Mouse (Mus musculus) lung, postnatal 25 days (tissue): ENCODE measurements around the gene Adam17.

Experiments
- DNase-seq: peaks from one replicate; pipeline ENCODE4 v3.0.0; 2022; ENCODE audit warnings: low spot score

Adam17 gene

GRCm38 (mm10) chr12:21353681-21354080, 19.8 kb downstream of the Adam17 start:
- peak; percentile 35 for DNase-seq

- no peak for DNase-seq
Measured at GRCm38 (mm10) chr12:21350113-21350876, 23.1 kb downstream of the Adam17 start.

GRCm38 (mm10) chr12:21346972-21347371, 26.5 kb downstream of the Adam17 start:
- no peak for DNase-seq

GRCm38 (mm10) chr12:21340674-21341073, 32.8 kb downstream of the Adam17 start:
- DNase-seq, result no peak

- no peak for DNase-seq
Measured at GRCm38 (mm10) chr12:21337171-21337570, 36.3 kb downstream of the Adam17 start.

GRCm38 (mm10) chr12:21335869-21336268, 37.6 kb downstream of the Adam17 start:
- DNase-seq, result peak; percentile 60

- DNase-seq, result no peak
Measured at GRCm38 (mm10) chr12:21333766-21334165, 39.7 kb downstream of the Adam17 start.

GRCm38 (mm10) chr12:21333021-21333420, 40.4 kb downstream of the Adam17 start:
- DNase-seq, result no peak

- DNase-seq, result no peak
Measured at GRCm38 (mm10) chr12:21331711-21332110, 41.7 kb downstream of the Adam17 start.

GRCm38 (mm10) chr12:21330961-21331576, 42.4 kb downstream of the Adam17 start:
- no peak for DNase-seq

- DNase-seq, result no peak
Measured at GRCm38 (mm10) chr12:21329661-21330400, 43.6 kb downstream of the Adam17 start.

- DNase-seq, result no peak
Measured at GRCm38 (mm10) chr12:21326325-21326724, 47.1 kb downstream of the Adam17 start.

GRCm38 (mm10) chr12:21325266-21325665, 48.2 kb downstream of the Adam17 start:
- no peak for DNase-seq

- DNase-seq, result no peak
Measured at GRCm38 (mm10) chr12:21324101-21324500, 49.3 kb downstream of the Adam17 start.

GRCm38 (mm10) chr12:21322856-21323255, 50.6 kb downstream of the Adam17 start:
- no peak for DNase-seq

GRCm38 (mm10) chr12:21322296-21322695, 51.1 kb downstream of the Adam17 start:
- DNase-seq, result no peak

- no peak for DNase-seq
Measured at GRCm38 (mm10) chr12:21321170-21321569, 52.3 kb downstream of the Adam17 start.

- peak; percentile 66 for DNase-seq
Measured at GRCm38 (mm10) chr12:21320317-21320716, 53.1 kb downstream of the Adam17 start.

GRCm38 (mm10) chr12:21318143-21318895, 55.1 kb downstream of the Adam17 start:
- peak; percentile 78 for DNase-seq

- DNase-seq, result peak; percentile 26
Measured at GRCm38 (mm10) chr12:21316869-21317265, 56.6 kb downstream of the Adam17 start.

GRCm38 (mm10) chr12:21315923-21316868, 57.2 kb downstream of the Adam17 start, which contains the start of gene Iah1:
Gene Iah1 (plus strand): TSS chr12:21316389.
- DNase-seq, result peak; percentile 89
